8 mouse cellular contexts compared by ENCODE assay signal in the genomic region with DNA sequence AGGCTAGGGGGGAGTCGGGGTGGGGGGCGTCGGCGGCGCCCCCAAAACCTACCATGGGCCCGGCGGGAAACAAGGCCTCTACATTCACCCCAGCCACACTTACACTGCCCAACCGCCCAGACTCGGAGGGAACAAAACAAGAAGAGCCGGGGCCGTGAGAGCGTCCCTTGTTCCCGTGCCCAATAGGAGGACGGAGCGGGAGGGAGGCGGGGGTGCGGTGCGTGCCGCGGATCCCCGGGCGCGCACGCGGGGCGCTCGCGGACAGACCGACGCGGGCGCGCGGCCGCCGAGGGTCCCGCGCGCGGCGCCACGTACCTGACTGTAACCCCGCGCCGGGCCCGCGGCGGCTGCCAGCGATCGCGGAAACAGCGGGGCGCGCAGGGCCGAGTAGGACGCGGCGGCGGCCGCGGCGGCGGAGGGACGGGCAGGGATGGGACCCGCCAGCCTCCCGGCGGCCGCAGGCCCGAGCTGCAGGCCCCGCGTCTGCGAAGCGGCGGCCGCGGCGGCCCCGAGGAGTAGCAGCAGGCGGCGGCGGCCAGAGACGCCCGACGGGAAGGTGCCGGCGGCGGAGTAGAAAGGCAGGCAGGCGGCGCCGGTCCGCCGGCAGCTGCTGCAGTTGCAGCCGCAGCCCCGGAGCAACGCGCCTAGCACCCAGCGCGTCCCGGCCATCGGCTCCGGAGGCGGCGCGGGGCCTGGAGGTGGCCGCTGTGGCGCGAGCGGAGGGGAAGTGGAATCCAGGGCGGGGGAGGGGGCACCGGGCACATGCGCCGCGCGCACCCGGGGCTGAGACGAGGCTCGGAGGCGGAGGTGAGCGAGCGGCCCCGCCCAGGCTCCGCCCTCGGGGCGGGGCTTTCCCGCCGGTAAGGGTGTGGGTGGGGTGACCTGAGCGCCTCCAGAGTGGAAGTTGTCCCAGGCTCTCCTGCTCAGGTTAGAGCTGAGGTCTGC. TPM values are rescaled to one million over a fixed set of nuclear protein-coding genes. Genes with fewer than 3 reads are reported as not detected.
DNase-seq lines count a peak whose midpoint lies in the region; ATAC-seq and TF ChIP-seq lines count a peak whose summit lies in the region.

A gene (minus strand): TSS at position 729 of the 945 bp plus-strand sequence.

- peaks cover 31% of the 10 kb centered on the region for H3K36me3 ChIP-seq in heart, embryonic 14.5 days (ENCODE audit: control insufficient read depth, insufficient read depth, low read length)
- peaks cover 2% of the 10 kb centered on the region for H3K36me3 ChIP-seq in liver, embryonic 14.5 days (replicated peaks; ENCODE audit: control insufficient read depth, insufficient read depth, low read depth)
- H3K36me3 ChIP-seq in neural tube, embryonic 11.5 days (ENCODE audit: control insufficient read depth, insufficient read depth, low read length): no peaks in the 10 kb centered on the region
- no peaks in the 10 kb centered on the region for H3K36me3 ChIP-seq in stomach, postnatal 0 days (ENCODE audit: control insufficient read depth, insufficient read depth, low read length)

- no peaks in the 10 kb centered on the region for H3K9me3 ChIP-seq in heart, embryonic 14.5 days (ENCODE audit: control insufficient read depth, low read length)
- H3K9me3 ChIP-seq in liver, embryonic 14.5 days (ENCODE audit: control insufficient read depth, low read length): no peaks in the 10 kb centered on the region
- H3K9me3 ChIP-seq in neural tube, embryonic 11.5 days (ENCODE audit: control insufficient read depth, low read length): no peaks in the 10 kb centered on the region
- H3K9me3 ChIP-seq in stomach, postnatal 0 days (ENCODE audit: control insufficient read depth, low read length): no peaks in the 10 kb centered on the region

- peak within 1 kb of the TSS; percentile 65 for H3K4me2 ChIP-seq in heart, embryonic 14.5 days (ENCODE audit: low read length)
- H3K4me2 ChIP-seq in liver, embryonic 14.5 days (ENCODE audit: low read depth): peak within 1 kb of the TSS; percentile 71
- H3K4me2 ChIP-seq in neural tube, embryonic 11.5 days (ENCODE audit: low read depth): peak within 1 kb of the TSS; percentile 62
- peak within 1 kb of the TSS; percentile 90 for H3K4me2 ChIP-seq in stomach, postnatal 0 days (replicated peaks; ENCODE audit: low read depth)

- WGBS in heart, embryonic 14.5 days: 1% methylated on average over 100 of the region's 127 CpGs
- under 1% methylated on average over 111 of the region's 127 CpGs for WGBS in liver, embryonic 14.5 days (ENCODE audit: insufficient replicate concordance)
- 0% methylated on average over 99 of the region's 127 CpGs for WGBS in neural tube, embryonic 11.5 days
- under 1% methylated on average over 64 of the region's 127 CpGs for WGBS in stomach, postnatal 0 days

- peak within 1 kb of the TSS; percentile 98 for H3K9ac ChIP-seq in heart, embryonic 14.5 days (ENCODE audit: low read length)
- H3K9ac ChIP-seq in liver, embryonic 14.5 days (replicated peaks): peak within 1 kb of the TSS; percentile 74
- peak within 1 kb of the TSS; percentile 97 for H3K9ac ChIP-seq in neural tube, embryonic 11.5 days (ENCODE audit: low read length)
- H3K9ac ChIP-seq in stomach, postnatal 0 days (ENCODE audit: low read length): peak within 1 kb of the TSS; percentile 98

- TF ChIP-seq CTCF in liver, embryonic 14.5 days (IDR thresholded peaks at IDR 0.05; ENCODE audit: low read depth): no peak
- TF ChIP-seq CTCF in stomach, postnatal 0 days (IDR thresholded peaks at IDR 0.05; ENCODE audit: low read depth): peak; percentile 4; the same call in 1 of the 2 replicates

- ATAC-seq in heart, embryonic 14.5 days (ENCODE audit: insufficient number of reproducible peaks, insufficient read depth, low FRiP score, low read depth): peak; percentile 94
- ATAC-seq in liver, embryonic 14.5 days (ENCODE audit: insufficient read depth): peak; percentile 87
- ATAC-seq in neural tube, embryonic 11.5 days (ENCODE audit: insufficient read depth, low FRiP score, low TSS enrichment): peak; percentile 93
- peak; percentile 94 for ATAC-seq in stomach, postnatal 0 days (ENCODE audit: low FRiP score, low TSS enrichment)

- H3K4me1 ChIP-seq in brown adipose tissue, adult 24 weeks (ENCODE audit: control insufficient read depth, insufficient read depth, insufficient read length, low read length): no peaks in the 10 kb centered on the region
- H3K4me1 ChIP-seq in heart, embryonic 14.5 days (ENCODE audit: control insufficient read depth in 2 of 2, insufficient read depth in 2 of 2, low read length in 2 of 2): peaks cover 2 to 13% of the 10 kb centered on the region in 2 experiments; a peak in 3 of 4 replicates
- H3K4me1 ChIP-seq in liver, embryonic 14.5 days (replicated peaks; ENCODE audit: control insufficient read depth in 2 of 2, insufficient read depth in 2 of 2, low read length in 1 of 2): peaks cover 8 to 18% of the 10 kb centered on the region in 2 experiments
- H3K4me1 ChIP-seq in neural tube, embryonic 11.5 days (ENCODE audit: control insufficient read depth, insufficient read depth, low read length): peaks cover 11% of the 10 kb centered on the region
- 0 out of 2 replicates have a peak, but pooled peaks cover 3% of the 10 kb centered on the region for H3K4me1 ChIP-seq in stomach, postnatal 0 days (replicated peaks; ENCODE audit: control insufficient read depth, insufficient read depth)

- H3K27me3 ChIP-seq in heart, embryonic 14.5 days (ENCODE audit: control insufficient read depth, insufficient read depth, low read length): no peaks in the 10 kb centered on the region
- H3K27me3 ChIP-seq in liver, embryonic 14.5 days (ENCODE audit: control insufficient read depth, insufficient read depth, low read length): no peaks in the 10 kb centered on the region
- H3K27me3 ChIP-seq in neural tube, embryonic 11.5 days (ENCODE audit: control insufficient read depth, insufficient read depth, low read length): no peaks in the 10 kb centered on the region
- H3K27me3 ChIP-seq in stomach, postnatal 0 days (ENCODE audit: control insufficient read depth, insufficient read depth, low read length): no peaks in the 10 kb centered on the region

- H3K4me3 ChIP-seq in brown adipose tissue, adult 24 weeks (ENCODE audit: insufficient read depth, low read depth, low read length): peak within 1 kb of the TSS; percentile 79
- peak within 1 kb of the TSS; percentile 81 to 92 for H3K4me3 ChIP-seq in heart, embryonic 14.5 days (ENCODE audit: control insufficient read depth in 1 of 2, insufficient read depth in 1 of 2, low read depth in 1 of 2, low read length in 2 of 2)
- H3K4me3 ChIP-seq in liver, embryonic 14.5 days (ENCODE audit: insufficient read depth in 1 of 2, low read depth in 2 of 2, low read length in 2 of 2): peak within 1 kb of the TSS; percentile 69 to 90
- H3K4me3 ChIP-seq in neural tube, embryonic 11.5 days (ENCODE audit: low read depth, low read length): peak within 1 kb of the TSS; percentile 87
- peak within 1 kb of the TSS; percentile 95 for H3K4me3 ChIP-seq in stomach, postnatal 0 days (ENCODE audit: low read depth, low read length)

- no peak for TF ChIP-seq EP300 in liver, embryonic 14.5 days (IDR thresholded peaks at IDR 0.05; ENCODE audit: low read depth)
- no peak for TF ChIP-seq EP300 in stomach, postnatal 0 days (optimal IDR thresholded peaks at IDR 0.05)

- H3K27ac ChIP-seq in brown adipose tissue, adult 24 weeks (replicated peaks; ENCODE audit: low read depth, low read length): peak within 1 kb of the TSS; percentile 59
- peak within 1 kb of the TSS; percentile 88 to 97 for H3K27ac ChIP-seq in heart, embryonic 14.5 days (replicated peaks in 1 of 2; ENCODE audit: control insufficient read depth in 1 of 2, insufficient read depth in 1 of 2, low read depth in 2 of 2, low read length in 2 of 2)
- peak within 1 kb of the TSS; percentile 48 for H3K27ac ChIP-seq in liver, embryonic 14.5 days
- H3K27ac ChIP-seq in neural tube, embryonic 11.5 days (ENCODE audit: low read depth, low read length): peak within 1 kb of the TSS; percentile 98
- H3K27ac ChIP-seq in stomach, postnatal 0 days (replicated peaks): peak within 1 kb of the TSS; percentile 98

- peak; percentile 94 for DNase-seq in CD4-positive, CD25-positive, alpha-beta regulatory T cell, adult 2 months (ENCODE audit: low read depth, low spot score)
- peak; percentile 46 for DNase-seq in fibroblast of lung, adult 2 months (ENCODE audit: low read depth)
- DNase-seq in kidney, postnatal 25 days: peak; percentile 95 to 98
- peak; percentile 75 to 80 (median 76) for DNase-seq in liver, embryonic 14.5 days (ENCODE audit: low read depth in 3 of 3, low spot score in 3 of 3)
- DNase-seq in neural tube, embryonic 11.5 days (ENCODE audit: low spot score): peak; percentile 94
- DNase-seq in stomach, postnatal 0 days (ENCODE audit: low spot score): peak; percentile 97

RNA-seq across cellular contexts. Expression of the gene that starts here (rescaled TPM):
- polyA plus RNA-seq in brown adipose tissue, adult 24 weeks (2012; ENCODE audit: insufficient read depth, insufficient read length, missing spikeins): 141 and 153 TPM in 2 replicates
- polyA plus RNA-seq in heart, embryonic 14.5 days (2014; fragmentation: Nextera tagmentation; extraction: Ambion mirVana): 93.9 and 95.3 TPM in 2 replicates
- polyA plus RNA-seq in liver, embryonic 14.5 days (2012; rRNA removed): 10.5 and 20.3 TPM in 2 replicates
- 27.5 and 31.4 TPM in 2 replicates for polyA plus RNA-seq in liver, embryonic 14.5 days (2014; fragmentation: Nextera tagmentation; extraction: Ambion mirVana)
- 105 and 108 TPM in 2 replicates for polyA plus RNA-seq in neural tube, embryonic 11.5 days (2014; fragmentation: Nextera tagmentation; extraction: Ambion mirVana)
- polyA plus RNA-seq in stomach, postnatal 0 days (2015; fragmentation: Nextera tagmentation; extraction: Ambion mirVana): 32.8 and 35.1 TPM in 2 replicates

Comparison
In these comparisons a context has a peak if more than half of its experiments do, and no peak if none do; other contexts are left out.
1. Peak in every context shown above with its lines: DNase-seq, ATAC-seq, H3K4me3 ChIP-seq and H3K27ac ChIP-seq.
2. DNase-seq: peak in every context shown above with its lines; median percentile 97 in stomach, postnatal 0 days; 96 in kidney, postnatal 25 days; 94 in CD4-positive, CD25-positive, alpha-beta regulatory T cell, adult 2 months; 94 in neural tube, embryonic 11.5 days; 76 in liver, embryonic 14.5 days; 46 in fibroblast of lung, adult 2 months.
3. H3K27ac ChIP-seq: peak in every context shown above with its lines; median percentile 98 in neural tube, embryonic 11.5 days; 98 in stomach, postnatal 0 days; 92 in heart, embryonic 14.5 days; 59 in brown adipose tissue, adult 24 weeks; 48 in liver, embryonic 14.5 days.